Mouse (Mus musculus) kidney, adult 18-20 months (tissue): ENCODE data around the gene Cfap52.

Experiments
- DNase-seq: peaks from one replicate; pipeline ENCODE4 v3.0.0; 2021

Gene Cfap52

DNA sequence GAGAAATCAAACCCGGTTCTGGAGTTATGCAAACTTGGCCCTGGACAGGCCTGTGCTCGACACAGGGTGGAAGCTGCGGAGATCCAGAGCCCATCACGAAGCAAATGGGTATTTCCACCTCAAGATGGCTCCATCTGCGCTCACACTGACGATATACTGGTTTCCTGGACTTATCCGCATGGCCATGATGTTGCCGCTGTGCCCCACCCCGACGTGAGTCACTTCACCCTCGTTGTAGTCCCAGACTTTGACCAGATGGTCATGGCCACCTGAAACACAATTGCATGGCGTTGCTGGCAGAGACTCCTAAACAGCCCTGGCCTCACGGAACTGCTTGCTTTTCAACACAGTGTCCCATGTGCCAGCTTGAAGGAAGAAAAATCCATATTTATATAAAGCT is 40.5 kb downstream of the Cfap52 start:
- DNase-seq, result no peak

DNA sequence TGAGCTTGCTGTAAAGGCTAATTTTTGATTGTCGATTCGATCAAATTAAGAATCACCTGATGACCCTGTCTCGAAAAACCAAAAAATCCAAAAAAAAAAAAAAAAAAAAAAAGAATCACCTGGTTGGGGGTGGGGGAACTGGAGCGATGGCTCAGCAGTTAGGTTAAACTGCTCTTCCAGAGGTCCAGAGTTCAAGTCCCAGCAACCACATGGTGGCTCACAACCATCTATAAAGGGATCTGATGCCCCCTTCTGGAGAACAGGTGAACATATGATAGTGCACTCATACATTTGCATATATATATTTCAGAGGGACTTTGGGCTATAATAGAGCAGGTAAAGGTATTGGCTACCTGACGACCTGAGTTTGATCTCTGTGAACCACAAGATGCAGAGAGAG is 41.7 kb downstream of the Cfap52 start:
- no peak for DNase-seq

DNA sequence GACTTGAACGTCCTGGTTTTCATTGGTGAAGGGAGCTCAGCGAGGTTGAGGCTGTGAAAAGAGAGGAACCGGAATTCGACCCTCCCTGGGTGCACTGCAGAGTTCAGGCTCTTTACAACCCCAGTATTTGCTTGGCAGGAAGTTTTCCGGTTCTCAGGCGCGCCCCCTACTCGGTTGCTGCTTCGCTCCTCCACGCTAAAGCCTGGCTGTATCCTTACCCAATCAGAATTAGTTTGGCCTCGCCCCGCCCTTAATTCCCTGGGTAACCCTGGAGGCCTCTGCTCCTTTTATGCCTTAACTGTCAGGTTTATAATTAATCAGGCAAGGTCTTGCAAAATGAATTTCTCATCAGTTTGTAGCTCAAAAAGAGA is 42.7 kb downstream of the Cfap52 start:
- peak; percentile 89 for DNase-seq

DNA sequence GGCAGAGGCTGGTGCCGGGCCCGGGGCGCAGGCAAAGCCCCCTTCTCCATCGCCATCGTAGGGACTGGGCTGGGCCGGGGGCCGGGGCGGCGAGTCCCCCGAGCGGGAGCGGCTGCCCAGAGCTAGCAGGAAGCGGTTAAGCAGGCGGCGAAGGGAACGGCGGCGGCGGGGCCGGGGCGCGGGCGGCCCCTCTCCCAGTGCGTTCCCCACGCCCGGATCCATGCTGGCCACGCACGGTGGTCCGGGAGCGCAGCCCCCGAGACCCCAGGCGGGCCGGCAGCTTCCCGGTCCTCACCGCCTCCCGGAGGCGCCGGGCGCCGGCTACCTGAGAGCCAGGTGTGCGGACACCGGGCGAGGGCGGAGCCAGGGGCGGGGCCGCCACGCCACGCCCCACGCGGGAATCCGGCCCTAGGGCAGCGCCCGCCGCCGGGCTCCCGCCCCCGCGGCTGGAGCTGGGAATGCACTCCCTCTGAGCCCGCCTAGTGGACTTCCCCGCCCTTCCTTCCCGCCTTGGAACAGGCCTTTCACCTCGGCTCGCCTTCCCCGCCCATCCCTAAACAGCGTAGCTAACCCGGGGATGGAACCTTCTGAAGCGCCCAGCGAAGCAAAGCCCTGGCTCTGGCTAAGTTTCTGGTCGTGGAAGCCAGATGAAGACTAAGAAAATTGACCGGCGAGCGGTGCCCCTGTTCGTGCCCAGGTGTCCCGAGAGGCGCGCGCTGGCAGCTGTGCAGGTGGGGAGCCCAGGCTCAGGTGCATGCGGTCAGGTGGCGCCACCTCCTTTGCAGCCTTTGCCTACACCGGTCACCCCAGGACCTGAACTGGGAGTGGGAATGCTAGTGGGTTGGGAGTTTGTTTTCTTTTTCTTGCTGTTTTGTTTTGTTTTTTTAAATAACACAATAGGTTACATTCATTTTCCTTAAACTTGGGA is 43.4 kb downstream of the Cfap52 start, which contains the start of gene Usp43:
Gene Usp43 (minus strand): TSS at position 327 of the 928 bp plus-strand sequence.
- peak; percentile 92 for DNase-seq

- peak; percentile 75 for DNase-seq
Measured at GRCm38 (mm10) chr11:67921091-67921826, 44.2 kb downstream of the Cfap52 start.

GRCm38 (mm10) chr11:67920226-67920960 is 45.1 kb downstream of the Cfap52 start:
- no peak for DNase-seq

- DNase-seq, result no peak
Measured at GRCm38 (mm10) chr11:67919593-67919992, 45.9 kb downstream of the Cfap52 start.

DNA sequence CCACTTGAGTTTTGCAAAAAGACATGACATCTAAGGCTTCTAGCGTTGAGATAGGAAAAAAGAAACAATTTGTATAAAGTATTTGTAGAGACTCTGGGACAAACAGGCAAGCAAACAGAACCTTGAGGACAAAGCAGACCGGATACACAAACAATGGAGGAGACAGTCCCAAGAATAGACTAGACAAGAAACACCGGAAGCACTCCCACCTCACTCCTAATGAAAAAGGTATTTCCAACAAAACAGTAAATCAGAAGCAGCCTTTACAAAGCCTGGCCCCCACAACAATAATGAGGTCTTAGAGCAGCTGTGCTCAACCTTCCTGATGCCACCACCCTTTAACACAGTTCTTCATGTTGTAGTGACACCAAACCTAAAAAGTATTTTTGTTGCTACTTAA is 48.3 kb downstream of the Cfap52 start:
- DNase-seq, result no peak

DNA sequence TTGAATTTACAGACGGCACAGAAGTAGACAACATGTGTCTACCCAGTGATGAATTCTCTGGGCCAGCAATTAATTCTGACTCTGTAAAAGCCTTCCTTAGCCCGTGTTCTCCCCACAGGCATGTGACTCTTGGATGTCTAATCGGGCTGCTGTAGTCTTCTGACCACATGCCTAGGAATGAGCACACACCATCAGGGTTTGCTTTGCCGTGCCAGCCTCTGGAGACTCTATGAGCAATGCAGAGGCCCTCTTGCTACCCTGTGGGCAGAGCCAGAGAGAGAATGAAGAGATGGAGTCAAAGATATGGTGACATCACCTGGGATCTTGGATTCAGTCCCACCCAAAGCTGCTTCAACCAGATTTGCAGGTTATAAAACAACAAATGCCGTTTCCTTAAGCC is 54.4 kb downstream of the Cfap52 start:
- DNase-seq, result no peak

DNA sequence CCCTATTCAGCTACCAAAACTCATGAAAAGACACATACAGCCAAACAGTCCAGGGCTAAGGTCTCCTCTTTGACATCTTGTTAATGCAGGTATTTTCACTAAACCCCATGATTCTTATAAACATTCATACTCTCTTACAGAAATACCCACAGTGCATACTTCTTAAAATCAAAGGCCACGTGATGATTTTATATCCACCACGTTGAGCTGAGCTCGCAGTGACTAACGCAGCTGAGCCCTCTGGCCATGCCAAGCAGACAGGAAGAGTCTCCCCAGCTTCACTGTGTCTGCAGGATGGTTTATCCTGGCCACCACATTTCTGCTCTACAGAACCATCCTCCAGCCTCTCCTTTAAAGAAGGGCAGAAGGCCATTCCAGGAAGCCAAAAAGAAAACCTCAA is 61.7 kb downstream of the Cfap52 start:
- no peak for DNase-seq

DNA sequence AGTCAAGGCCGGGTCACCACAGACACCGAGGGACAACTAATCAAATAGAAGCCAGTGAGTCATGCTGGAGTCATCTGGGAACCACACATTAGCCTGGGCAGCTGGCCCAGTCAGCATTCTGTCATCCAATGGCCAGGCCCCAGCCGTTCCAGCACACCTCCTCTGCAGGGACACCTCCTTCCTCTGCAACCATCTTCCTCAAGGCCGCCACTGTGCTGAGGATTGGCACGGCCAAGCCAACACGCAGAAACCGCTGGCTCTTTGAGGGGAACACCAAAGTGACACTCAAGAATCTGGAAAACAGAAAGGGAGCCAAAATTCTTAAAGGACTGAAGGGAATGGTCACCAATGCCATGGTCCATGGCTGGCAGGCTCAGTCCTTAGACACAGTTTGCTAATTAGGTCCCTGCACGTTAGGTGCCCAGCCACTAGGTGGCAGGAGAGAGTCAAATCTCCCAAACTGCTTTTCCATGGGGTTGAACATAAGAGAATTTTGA is 68.3 kb downstream of the Cfap52 start:
- peak; percentile 82 for DNase-seq

GRCm38 (mm10) chr11:67895641-67896040 is 69.8 kb downstream of the Cfap52 start:
- DNase-seq, result no peak

GRCm38 (mm10) chr11:67888521-67888920 is 76.9 kb downstream of the Cfap52 start:
- DNase-seq, result no peak

DNA sequence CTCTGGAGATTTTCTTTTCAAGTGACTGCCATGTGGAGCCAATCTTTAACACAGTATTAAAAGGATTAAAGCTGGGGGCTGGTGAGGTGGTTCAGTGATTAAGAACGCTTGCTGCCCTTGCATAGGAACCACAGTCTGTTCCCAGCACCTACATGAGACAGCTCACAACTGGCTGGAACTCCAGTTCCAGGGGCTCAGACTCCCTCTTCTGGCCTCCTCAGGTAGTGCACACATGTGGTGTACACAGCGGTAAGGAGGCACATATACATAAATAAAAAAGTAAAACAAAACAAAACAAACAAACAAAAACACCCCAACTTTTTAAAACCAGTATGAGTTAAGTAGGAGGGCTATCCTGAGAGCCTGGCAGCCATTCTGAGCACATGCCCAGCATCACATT is 79.5 kb downstream of the Cfap52 start:
- DNase-seq, result no peak
